Mouse (Mus musculus) gastrocnemius, postnatal 14 days (tissue): ENCODE measurements around the gene Gadd45a. TPM values are rescaled to one million over a fixed set of nuclear protein-coding genes. Genes with fewer than 3 reads are reported as not detected.
"Not testable (repeated sequence)": the region's sequence is repeated elsewhere in the genome, so short reads cannot be mapped to it uniquely, and the experiment has no call there.

Experiments
- DNase-seq: peaks from one replicate; pipeline ENCODE4 v3.0.0; 2021; ENCODE audit warnings: mixed read lengths
- intact Hi-C: fragments of 180-260 bp; cut with DNase I; formaldehyde crosslinking; loops from one replicate; pipeline ENCODE4 v1.15.1; 2025; ENCODE audit warnings: low total_unique reads
- total RNA-seq, 2 experiments: library from RNA; stranded (reverse); gene quantifications; 2 replicates each; pipeline ENCODE4 v1.2.3; 2021

Gene Gadd45a
- total RNA-seq, 2 experiments from 2014 or later, result 41.7 to 59.0 TPM

GRCm38 (mm10) chr6:67027438-67028142, 9.7 kb downstream of the Gadd45a start:
- DNase-seq, result no peak
- intact Hi-C loops, result no loop called here

- intact Hi-C loops, result no loop called here
- DNase-seq, result no peak
Measured at GRCm38 (mm10) chr6:67026661-67027060, 10.6 kb downstream of the Gadd45a start.

- intact Hi-C loops, result no loop called here
- no peak for DNase-seq
Measured at GRCm38 (mm10) chr6:67023729-67024128, 13.5 kb downstream of the Gadd45a start.

- no peak for DNase-seq
- intact Hi-C loops, result no loop called here
Measured at GRCm38 (mm10) chr6:67021308-67021707, 15.9 kb downstream of the Gadd45a start.

- intact Hi-C loops, DNase-seq: not testable (repeated sequence)
Measured at GRCm38 (mm10) chr6:67019001-67019400, 18.3 kb downstream of the Gadd45a start.

GRCm38 (mm10) chr6:67018365-67018764, 18.9 kb downstream of the Gadd45a start:
- no peak for DNase-seq
- intact Hi-C loops, result no loop called here

GRCm38 (mm10) chr6:67016520-67017111, 20.6 kb downstream of the Gadd45a start:
- intact Hi-C loops, result no loop called here
- DNase-seq, result no peak

GRCm38 (mm10) chr6:67015739-67016519, 21.3 kb downstream of the Gadd45a start:
- intact Hi-C loops, result no loop called here
- DNase-seq, result peak; percentile 54

GRCm38 (mm10) chr6:67014679-67015075, 22.6 kb downstream of the Gadd45a start:
- DNase-seq, result peak; percentile 18
- intact Hi-C loops, result no loop called here

GRCm38 (mm10) chr6:67013949-67014678, 23.1 kb downstream of the Gadd45a start:
- intact Hi-C loops, result no loop called here

GRCm38 (mm10) chr6:67013293-67013948, 23.8 kb downstream of the Gadd45a start:
- no peak for DNase-seq
- intact Hi-C loops, result no loop called here

More at GRCm38 (mm10) chr6:67013949-67014678, 23.1 kb downstream of the Gadd45a start:
- DNase-seq, result no peak

GRCm38 (mm10) chr6:67011217-67011518, 26.1 kb downstream of the Gadd45a start:
- DNase-seq, result no peak
- intact Hi-C loops, result no loop called here

- DNase-seq, result no peak
- intact Hi-C loops, result no loop called here
Measured at GRCm38 (mm10) chr6:67010370-67011216, 26.7 kb downstream of the Gadd45a start.

GRCm38 (mm10) chr6:67009888-67010287, 27.4 kb downstream of the Gadd45a start:
- intact Hi-C loops, result no loop called here

GRCm38 (mm10) chr6:66999800-67000199, 37.5 kb downstream of the Gadd45a start:
- intact Hi-C loops, result no loop called here
- no peak for DNase-seq

More at GRCm38 (mm10) chr6:67009888-67010287, 27.4 kb downstream of the Gadd45a start:
- DNase-seq, result no peak

- intact Hi-C loops, result no loop called here
- no peak for DNase-seq
Measured at GRCm38 (mm10) chr6:66998645-66999044, 38.6 kb downstream of the Gadd45a start.

GRCm38 (mm10) chr6:66996257-66996656, 41.0 kb downstream of the Gadd45a start:
- DNase-seq, result no peak
- intact Hi-C loops, result no loop called here

- no peak for DNase-seq
- intact Hi-C loops, result no loop called here
Measured at GRCm38 (mm10) chr6:66995825-66996224, 41.4 kb downstream of the Gadd45a start.

- intact Hi-C loops, result no loop called here
- no peak for DNase-seq
Measured at GRCm38 (mm10) chr6:66994981-66995380, 42.3 kb downstream of the Gadd45a start.
